Mouse (Mus musculus): Measurements from ENCODE around the gene Ubr2.

Gene Ubr2

DNA sequence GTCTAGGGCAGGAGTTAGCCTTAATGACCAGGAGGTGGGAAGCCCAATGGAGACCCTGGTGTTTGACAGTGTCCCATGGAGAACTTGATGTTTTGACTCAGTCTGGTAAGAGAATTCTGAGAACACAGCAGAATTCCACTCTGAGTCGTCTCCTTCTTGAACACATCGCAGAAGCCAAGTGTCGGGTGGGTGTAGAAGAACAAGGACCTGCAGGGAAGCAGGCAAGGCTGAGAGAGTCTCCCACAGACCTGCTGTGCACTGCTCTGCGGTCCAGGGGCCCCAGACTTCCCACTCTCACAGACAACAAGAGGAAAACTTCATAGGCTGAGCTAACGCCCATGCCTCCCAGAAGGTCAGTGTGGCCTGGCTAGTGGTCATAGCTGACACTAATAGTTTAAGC lies 82.6 kb downstream of the Ubr2 start:
- DNase-seq (ENCODE audit: low spot score in 2 of 2), result no peak

DNA sequence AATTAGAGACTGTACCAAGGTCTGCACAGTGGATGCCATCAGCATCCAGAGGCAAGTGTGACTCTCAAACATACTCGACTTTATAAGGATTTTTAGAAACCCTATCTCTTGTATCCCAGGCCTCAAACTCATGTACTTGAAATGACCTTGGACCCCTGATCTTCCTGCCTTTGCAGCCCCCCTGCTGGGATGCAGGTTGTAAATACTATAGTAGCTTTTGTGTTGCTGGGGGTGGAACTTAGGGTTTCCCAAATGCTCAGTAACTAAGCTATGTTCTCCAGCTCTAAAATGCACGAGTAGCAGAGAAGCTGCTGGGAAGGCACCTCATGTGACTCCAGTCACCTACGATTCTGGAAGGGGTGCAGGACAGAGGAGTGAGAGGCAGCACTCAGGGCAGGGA lies 83.4 kb downstream of the Ubr2 start:
- no peak for DNase-seq (ENCODE audit: low spot score in 2 of 2)

DNA sequence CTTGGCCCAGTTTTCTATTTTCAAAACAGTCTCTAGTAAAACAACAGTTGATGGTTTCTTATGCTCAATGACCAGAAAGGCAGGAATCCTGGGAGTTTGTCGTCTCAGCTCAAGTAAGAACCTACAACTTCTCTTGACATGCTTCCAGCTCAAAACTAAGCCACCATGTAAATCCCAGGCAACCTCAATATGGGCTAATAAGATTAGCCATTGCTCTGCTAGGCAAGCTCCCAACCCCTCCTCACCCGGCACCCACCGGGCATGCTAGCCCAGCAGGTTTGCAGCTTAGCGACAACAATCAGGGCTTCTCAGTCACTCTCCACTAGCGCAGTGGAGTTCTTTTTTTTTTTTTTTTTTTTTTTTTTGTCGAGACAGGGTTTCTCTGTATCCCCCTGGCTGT lies 84.2 kb downstream of the Ubr2 start:
- DNase-seq (ENCODE audit: low spot score in 2 of 2), result no peak

DNA sequence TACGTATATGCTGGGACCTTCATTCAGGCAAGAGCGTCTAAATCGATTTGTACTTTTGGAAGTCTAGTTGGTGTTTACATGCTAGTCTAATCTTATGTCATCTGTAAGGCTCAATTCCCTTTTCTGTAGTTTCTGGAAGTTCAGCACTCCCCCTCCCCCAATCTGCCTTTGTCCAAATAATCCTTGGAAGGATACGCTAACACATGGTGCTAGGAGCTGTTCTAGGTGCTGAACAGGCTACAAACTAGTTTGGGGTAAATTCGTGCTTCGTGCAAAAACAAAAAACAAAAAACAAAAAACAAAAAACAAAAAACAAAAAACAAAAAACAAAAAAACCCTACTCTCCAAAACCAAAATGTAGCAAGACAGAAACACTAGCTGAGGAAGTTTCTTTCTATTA lies 89.5 kb downstream of the Ubr2 start:
- DNase-seq (ENCODE audit: low spot score in 2 of 2), result no peak

DNA sequence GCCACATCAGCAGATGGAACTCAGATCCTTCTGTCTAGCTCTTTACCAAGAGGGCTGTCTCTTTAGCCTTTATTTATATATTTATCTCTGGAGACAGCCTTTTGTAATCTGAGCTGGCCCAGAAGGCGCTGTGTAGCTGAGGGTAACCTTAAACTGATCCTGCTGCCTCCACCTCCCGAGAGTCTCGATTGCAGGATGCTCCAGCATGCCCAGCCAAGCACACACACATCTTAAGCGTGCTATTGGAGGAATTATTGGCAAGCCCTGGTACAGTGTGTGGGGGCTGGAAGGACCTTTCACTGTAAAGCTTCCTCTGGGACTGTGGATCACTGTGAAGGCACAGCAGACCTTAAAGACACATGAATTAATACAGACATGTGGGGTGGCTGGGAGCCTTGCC lies 91.4 kb downstream of the Ubr2 start:
- no peak for DNase-seq (ENCODE audit: low spot score in 2 of 2)

DNA sequence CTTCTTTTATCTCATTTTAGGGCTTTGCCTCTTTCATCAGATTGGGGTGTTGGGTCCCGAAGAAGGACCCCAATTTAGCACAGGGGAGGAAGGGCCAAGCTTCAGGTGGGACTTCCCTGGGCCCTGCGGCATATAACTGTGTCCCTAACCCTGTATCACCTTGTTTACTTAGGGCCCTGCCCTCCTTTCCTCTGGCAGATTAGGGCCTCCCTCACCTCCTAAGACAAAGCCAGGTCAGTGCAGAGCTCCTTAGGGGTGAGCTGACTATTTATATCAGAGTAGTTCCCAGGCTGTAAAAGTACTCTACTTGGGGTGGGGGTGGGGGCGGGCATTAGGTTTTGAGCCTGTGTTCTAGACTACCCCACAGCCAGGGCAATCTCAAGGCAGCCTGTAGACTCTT lies 95.2 kb downstream of the Ubr2 start:
- no peak for DNase-seq (ENCODE audit: low spot score in 2 of 2)

DNA sequence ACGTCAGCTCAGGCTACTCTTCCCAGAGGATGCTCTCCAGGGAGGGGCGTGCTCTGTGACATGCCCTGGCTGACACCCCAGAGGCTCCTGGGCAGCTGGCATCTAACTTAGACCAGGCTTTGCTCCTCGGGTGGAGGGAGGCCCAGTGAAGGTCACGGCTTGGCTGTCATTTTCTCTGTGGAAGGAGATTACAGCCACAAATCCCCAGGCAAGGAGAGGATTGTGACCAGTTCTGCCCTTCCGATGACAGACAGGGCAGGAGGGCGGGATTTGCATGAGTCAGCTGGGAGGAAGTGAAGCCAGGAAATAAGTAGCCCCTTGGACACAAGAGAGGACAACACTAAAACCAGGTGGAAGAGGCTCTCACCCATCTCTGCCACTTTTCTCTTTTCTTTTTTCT lies 98.0 kb downstream of the Ubr2 start:
- no peak for DNase-seq (ENCODE audit: low spot score in 2 of 2)

DNA sequence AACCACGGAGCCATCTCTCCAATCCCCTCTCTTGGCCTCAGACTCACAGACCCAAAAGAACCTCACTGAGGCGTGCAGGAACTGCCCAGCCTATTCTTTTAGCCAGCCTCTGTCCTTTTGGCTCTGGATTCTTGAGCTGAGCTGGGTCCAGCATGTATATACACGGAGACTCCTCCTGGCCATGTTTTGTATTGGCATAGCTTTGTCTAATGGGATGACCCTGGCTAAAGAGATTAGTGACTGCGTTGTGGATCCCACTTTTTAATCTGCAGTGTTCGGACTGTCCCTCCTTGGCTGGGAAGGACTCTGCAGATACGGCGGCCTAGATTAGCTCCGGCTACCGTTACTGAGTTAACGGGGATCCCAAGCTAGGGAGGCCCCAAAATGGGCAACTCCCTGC lies 100.2 kb downstream of the Ubr2 start, which contains the start of gene Prph2:
Gene Prph2, plus strand, starts transcription at position 274 of the 400 bp plus-strand sequence.
- DNase-seq (ENCODE audit: low spot score in 2 of 2), result no peak

DNA sequence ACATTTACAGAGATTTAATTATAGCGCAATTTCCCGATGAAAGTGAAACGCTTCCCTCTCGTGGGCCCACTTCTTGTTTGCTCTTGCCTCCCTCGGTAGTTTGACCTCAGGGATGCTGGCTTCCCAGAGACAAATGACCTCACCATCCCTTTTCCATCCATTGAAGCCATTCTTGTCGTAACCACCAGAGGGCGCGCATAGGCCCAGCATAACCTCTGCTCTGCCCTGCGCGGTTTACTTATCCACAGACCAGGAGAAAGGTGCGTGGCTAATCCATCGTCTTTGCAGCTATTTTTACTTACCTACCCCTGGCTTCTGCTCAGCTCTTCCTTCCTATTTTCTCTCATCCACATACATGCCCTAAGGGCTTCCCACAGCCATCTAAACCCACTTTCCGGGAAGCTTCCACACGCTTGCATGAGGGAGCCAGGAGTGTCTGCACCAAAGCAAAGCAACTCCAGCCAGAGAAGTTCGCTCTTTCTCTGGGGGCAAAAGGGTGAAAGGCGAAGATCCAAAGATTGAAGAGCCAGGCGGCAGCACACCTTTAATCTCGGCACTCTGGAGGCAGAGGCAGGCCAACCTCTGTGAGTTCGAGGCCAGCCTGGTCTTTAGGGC lies 106.4 kb downstream of the Ubr2 start:
- DNase-seq (ENCODE audit: low spot score in 2 of 2), result peak; percentile 33 to 69

DNA sequence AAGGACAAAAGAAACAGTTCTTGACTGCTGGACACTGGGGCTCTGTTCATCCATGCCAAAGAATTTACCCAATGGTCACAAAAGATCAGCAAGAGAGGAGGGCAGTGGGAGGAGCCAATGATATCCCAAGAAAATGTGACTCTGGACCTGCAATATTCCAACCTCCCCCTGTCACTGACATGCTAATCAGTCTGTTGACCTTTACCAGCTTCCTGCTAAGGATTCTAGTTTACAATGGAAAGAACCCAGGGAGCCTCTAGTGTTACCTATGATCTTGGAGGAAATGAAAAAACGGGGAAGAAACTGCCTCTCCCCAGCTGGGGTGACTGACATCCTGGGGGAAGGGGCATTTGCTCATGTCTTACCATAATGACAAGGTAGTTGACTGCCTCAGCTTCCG lies 109.4 kb downstream of the Ubr2 start:
- DNase-seq (ENCODE audit: low spot score in 2 of 2), result no peak

DNA sequence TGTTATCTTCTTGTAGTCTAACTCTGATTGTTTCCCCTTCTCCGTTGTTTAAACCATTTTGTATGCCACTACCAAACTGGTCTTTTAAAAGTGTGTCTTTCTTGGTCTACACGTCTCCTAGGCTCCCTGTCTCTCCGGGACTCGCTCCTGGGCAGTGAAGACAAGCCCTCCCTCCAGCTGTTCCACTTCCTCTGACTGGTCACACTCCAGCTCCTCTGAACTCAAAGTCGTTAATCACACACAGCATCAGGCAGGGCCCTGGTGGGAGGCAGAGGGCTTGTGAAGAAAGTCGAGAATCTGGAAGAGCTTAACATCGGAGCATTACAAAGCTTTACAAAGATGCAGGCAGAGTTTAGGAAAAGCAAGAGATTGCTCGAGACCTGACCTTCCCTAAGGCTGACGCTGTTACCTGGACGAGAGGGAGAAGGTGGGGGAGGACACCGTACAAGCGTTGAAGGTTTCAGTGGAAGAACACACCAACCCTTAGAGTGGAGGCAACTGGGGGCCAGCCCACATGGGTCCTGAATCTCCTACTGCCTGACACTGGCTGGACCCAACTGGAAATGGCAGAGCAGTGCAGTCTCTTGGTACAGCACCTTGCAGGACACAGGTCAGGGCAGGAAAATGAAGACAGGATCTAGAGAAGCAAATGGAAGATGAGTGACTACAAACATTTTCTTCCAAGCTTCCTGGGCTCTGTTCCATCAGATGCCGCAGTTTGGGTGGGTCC lies 113.0 kb downstream of the Ubr2 start:
- no peak for DNase-seq (ENCODE audit: low spot score in 2 of 2)

DNA sequence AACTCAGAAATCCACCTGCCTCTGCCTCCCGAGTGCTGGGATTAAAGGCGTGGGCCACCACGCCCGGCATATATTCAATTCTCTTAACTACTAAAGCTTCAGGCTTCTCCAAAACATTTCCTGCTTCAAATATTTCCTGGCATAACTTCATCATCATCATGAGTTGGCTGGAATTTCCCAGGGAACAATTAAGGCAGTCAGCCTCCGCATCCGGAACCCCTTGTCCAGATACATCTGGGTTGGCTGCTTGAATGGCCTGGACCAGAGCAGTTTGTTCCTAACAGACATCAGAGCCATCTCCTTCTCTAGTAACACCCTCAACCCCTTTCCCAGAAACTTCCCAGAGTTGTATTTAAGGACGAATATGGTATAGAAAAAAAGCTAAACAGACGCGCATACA lies 114.9 kb downstream of the Ubr2 start:
- no peak for DNase-seq (ENCODE audit: low spot score in 2 of 2)

DNA sequence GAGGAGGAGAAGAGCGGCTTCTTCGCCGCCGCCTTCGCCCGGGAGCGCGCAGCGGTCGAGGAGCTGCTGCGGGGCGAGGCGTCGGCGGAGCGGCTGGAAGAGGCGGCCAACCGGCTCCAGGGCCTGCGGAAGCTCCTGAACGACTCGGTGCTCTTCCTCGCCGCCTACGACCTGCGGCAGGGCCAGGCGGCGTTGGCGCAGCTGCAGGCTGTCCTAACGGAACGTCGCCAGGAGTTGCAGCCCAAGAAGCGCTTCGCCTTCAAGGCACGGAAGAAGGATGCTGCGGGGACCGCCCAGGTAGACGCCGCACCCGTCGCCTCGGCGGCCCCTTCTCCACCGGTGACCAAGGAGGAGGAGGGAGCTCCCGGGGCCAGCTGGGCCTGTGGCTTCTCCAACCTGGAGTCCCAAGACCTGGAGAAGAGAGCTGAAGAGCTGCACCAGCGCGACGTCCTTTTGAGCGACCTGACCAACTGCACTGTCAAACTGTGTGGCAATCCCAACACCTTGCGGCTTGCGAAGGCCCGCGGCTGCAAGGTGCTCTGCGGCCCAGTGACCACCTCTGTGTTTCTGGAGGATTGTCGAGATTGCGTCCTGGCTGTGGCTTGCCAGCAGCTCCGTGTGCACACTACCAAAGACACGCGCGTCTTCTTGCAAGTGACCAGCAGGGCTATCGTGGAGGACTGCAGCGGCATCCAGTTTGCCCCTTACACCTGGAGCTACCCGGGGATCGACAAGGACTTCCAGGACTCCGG lies 119.3 kb downstream of the Ubr2 start:
- peak; percentile 51 to 53 for DNase-seq (ENCODE audit: low spot score in 2 of 2)

DNA sequence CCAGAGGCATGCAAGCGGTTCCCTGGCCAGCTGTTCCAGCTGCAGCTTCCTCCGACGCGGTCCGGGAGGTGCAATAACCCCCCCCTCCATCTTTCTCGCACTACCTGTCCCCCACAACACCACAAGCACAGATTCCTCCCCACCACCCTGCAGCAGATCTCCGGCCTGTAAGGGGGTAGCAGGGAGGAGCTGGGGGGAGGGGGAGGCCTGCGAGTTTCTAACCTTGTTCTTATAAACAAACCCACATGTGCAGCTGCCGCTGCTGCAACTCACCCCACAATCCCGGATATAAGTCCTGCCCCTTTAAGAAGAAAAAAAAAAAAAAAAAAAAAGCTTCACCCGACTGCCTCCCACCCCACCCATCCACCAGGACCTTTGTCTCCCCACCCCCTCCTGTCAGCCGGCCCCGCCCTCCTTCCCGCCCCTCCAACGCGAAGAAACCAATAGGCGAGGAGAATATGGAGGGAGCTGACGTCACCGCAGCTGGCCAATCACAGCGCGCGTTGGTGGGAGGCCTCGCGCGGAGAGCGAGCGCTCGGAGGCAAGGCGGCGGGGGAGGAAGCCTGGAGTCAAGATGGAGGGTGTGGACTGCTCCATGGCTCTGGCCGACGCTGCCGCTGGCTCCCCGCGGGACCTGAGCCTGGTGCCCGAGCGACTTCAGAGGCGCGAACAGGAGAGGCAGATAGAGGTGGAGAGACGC lies 120.1 kb downstream of the Ubr2 start, which contains the start of gene Tbcc:
Gene Tbcc, plus strand, starts transcription at position 569 of the 700 bp plus-strand sequence.
- peak; percentile 96 for DNase-seq (ENCODE audit: low spot score in 2 of 2)

DNA sequence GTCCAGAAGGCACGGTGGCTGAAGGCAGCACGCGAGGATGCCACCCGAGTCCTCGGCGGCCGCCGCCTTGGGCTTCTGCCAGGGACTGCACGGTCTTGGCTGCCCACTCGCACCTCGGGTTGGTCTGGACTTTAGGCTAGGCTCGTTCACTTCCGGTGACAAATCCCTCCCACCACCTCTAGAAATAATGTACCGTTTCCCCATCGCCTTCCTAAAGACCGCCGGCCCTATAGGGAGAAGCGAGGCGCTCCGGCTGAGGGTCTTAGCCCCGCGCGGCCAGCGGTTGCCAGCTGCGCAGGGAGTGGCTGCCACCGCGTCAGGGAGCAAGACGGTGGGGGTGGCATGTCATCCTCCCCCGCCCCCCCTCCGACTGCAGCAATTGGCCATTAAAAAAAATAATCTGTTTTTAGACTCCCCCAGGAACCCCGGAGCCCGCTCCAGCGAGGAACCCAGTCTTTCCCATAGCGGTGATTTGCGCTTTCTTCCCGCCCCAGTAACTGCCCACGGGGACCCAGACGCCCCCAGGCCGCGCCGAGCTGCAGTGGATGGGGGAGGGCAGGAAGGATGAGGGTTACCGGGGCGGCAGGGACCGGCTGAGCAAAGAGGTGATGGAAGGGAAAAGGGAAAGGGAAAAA lies 120.8 kb downstream of the Ubr2 start:
- peak; percentile 53 to 56 for DNase-seq (ENCODE audit: low spot score in 2 of 2)

DNA sequence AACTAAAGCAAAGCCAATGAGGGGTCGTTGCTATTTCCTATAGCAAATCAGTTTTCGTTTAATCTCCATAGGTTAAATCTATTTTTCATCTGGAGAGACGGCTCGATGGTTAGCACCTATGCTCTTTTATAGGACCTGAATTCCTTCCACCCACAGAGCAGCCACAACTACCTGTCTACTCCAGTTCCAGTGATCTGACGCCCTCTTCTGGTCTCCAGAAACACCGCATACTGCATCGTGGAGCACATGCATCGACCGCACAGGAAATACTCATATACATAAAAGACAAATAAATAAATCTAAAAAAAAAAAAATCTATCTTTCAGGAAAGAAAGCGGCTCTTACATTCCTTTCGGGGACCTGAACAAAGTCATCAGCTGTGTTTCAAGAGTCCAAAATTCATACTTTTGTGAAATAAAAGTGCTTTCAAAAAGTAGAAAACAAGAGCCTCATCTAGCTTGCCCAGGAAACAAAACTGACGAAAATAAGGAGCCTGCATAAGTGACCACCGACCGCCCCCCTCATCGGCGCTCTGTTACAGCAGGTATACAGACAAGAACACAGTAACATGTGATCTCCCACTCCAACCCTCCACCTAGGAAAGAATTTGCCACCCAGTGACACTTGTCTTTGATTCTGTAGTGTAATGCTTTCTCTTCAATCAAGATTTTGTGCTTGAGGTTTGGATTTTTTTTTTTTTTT lies 121.7 kb downstream of the Ubr2 start:
- DNase-seq (ENCODE audit: low spot score in 2 of 2), result peak; percentile 34 to 68

DNA sequence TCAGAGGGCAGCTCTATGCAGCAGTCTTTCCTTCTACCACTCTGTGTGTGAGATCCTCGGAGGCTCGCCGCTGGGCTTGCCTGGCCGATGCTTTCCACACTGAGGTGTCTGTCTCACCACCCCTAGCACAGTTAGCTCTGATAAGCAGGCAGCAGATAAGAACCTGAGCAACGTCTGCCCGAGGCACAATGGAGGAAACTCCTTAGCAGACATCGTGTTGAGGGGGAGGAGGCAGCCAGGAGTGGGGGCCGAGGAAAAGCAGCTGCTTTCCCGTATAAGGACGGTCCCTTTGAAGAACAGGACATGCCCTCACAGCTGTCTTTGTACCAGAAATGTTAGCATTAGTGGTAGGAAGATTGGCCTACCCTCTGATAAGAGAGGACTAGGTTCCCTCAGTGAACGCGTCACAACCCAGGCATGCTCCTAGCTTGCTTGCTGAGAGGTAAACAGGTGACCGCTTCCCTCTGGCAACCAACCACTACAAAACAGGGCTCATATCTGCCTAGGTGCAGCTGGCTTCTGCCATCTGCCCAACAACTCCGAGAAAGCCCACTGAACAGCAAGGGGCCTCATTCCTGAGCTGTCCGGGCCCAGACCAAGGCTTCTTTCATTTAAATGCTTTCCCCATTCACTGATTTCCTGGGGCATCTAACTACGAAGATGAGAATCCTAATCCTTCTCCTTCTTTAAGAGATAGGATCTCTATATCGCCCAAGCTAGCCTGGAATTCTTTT lies 124.3 kb downstream of the Ubr2 start:
- no peak for DNase-seq (ENCODE audit: low spot score in 2 of 2)

DNA sequence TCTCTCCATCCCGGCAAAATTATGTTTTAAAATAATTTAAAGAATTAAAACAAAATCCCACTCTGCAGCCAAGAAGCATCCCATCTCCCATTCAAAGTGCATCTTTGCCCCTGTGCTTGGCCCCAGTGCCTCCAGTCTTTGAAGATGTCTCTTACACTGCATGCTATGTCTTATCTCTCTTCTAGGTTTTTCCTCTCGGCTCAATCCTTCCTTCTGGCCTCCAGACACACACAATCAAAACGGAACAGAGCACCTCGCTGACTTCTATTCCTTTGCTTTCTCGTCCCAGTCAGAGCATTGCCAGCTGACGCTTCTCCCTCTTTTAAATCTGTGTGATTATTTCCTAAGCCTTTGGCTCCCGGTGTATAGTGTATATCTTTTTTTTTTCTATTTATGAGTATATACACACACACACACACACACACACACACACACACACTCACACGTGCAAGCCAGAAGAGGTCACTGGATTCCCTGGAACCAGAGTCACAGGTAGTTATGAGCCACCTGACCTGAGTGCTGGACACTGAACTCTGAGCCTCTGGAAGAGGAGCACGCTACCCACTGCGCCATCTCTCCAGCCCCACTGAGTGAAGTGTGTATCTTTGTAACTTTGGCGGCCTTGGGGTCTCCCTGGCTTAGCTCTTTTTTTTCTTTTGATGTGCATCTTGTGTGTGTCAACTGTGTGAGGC lies 125.0 kb downstream of the Ubr2 start:
- DNase-seq (ENCODE audit: low spot score in 2 of 2), result no peak

DNA sequence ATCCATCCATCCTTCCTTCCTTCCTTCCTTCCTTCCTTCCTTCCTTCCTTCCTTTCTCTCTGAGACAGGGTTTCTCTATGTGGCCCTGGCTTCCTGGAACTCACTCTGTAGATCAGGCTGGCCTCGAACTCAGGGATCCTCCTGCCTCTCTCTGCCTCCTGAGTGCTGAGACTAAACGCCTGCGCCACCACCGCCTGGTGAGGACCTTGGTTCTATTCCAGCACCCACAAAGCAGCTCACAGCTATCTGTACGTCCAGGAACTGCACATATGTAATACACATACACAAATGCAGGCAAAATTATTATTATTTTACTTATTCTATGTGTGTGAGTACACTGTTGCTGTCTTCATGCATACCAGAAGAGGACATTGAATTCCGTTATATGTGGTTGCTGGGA lies 125.6 kb downstream of the Ubr2 start:
- DNase-seq (ENCODE audit: low spot score in 2 of 2), result no peak

DNA sequence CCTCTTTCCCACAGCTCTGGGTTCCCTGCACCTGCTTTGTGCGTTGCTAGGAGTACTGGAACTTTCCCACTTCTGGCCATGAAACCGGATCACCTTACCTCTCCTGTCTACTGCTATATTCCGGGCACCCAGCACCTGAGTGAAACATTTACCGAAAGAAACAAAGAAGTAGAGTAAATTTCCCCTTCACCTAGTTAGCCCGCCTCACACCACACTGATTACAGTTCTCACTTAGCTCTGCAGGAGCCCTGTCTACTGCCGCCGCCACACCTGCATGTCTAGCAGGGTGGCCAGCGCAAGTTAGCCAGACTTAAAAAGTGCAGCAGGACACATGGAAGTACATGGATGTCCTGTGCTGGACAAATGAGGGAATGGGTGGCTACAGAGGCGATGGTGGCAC lies 127.2 kb downstream of the Ubr2 start:
- no peak for DNase-seq (ENCODE audit: low spot score in 2 of 2)
